Mouse (Mus musculus) CD4-positive naive resting alpha-beta T cell, adult 76 days (primary cell): ENCODE measurements around the gene Serf1. TPM values are rescaled to one million over a fixed set of nuclear protein-coding genes. Genes with fewer than 3 reads are reported as not detected.

Source experiments
- total RNA-seq: library from RNA; stranded (reverse); gene quantifications from one replicate; pipeline ENCODE4 v1.2.4, GENCODE M21; 2023

Gene Serf1
- 1.1 TPM for total RNA-seq

GRCm38 (mm10) chr13:100107652-100108472 is at the start of gene Serf1:
Gene Serf1, plus strand, starts transcription at chr13:100108012.

GRCm38 (mm10) chr13:100103748-100104254 is 4.0 kb upstream of the Serf1 start, which contains the start of gene Bdp1:
Gene Bdp1, minus strand, starts transcription at chr13:100104070.

DNA sequence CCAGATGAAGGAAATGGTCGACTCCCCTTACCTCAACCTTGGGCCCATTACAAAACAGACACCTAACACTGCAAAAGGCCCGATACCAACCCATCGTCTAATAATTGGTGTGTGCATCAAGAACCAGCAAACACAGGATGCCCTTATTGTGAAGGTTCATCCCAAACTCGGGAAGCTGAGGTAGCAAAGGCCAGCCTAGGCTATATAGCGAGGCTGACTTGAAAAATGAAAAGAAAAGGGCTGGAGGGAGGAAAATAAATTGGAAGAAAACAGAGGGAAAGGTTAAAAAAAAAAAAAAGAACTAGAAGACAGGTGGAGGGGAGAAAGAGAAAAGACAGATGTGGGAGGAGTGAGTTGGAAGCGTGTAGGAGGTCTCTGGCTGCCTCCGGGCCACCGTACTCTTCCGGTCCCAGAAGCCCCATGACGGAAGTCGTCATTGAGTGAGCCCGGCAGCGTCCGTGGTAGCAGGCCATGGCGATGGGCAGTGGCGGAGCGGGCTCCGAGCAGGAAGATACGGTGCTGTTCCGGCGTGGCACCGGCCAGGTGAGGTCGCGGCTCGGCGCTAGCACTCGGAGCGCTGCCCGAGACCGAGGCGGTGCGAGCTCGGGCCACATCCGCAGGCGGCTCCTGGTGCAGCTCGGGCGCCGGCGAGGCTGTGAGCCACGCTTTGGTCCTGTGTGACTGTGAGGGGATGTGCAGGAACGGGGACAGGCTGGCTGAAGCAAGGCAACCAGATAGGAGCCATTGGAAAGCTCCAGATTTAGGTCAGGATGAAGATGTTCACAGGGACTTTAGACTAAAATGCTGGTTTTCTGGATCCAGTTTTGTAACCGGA is 16.8 kb downstream of the Serf1 start, which contains the start of gene Smn1:
TSS of gene Smn1 (plus strand) at position 430 of the 835 bp plus-strand sequence.

Other genes with a start within 250 kb of the Serf1 start
- not detected for gene Cartpt, start 206.9 kb upstream of the Serf1 start, total RNA-seq
- 15.5 TPM for gene Mccc2, start 92.4 kb upstream of the Serf1 start, total RNA-seq
- 73.7 TPM for gene Bdp1, start 3.9 kb upstream of the Serf1 start, total RNA-seq
- 89.4 TPM for gene Smn1, start 16.8 kb downstream of the Serf1 start, total RNA-seq
- gene Naip2, start 94.1 kb downstream of the Serf1 start, total RNA-seq = 2.7 TPM
- gene Naip5, start 138.3 kb downstream of the Serf1 start, total RNA-seq = 1.4 TPM
- 0.64 TPM for gene Naip6, start 209.7 kb downstream of the Serf1 start, total RNA-seq